Mouse (Mus musculus) ES-E14 (cell line): ENCODE data around the gene Ppm1h. TPM values are rescaled to one million over a fixed set of nuclear protein-coding genes. Genes with fewer than 3 reads are reported as not detected.

Experiments used
- DNase-seq: peaks from one replicate; pipeline ENCODE4 v3.0.0-alpha.2; 2013; ENCODE audit warnings: low read depth, low spot score
- H3K27ac ChIP-seq: 2 replicates; pipeline ENCODE4 v1.5.1; 2012; ENCODE audit warnings: low read depth, mild to moderate bottlenecking, low read length, moderate library complexity, mixed read lengths; ENCODE audit not compliant: poor library complexity, insufficient read depth, severe bottlenecking
- H3K36me3 ChIP-seq: 2 replicates; pipeline ENCODE4 v1.6.1; 2012; ENCODE audit warnings: mild to moderate bottlenecking, low read length, moderate library complexity, mixed read lengths; ENCODE audit not compliant: control insufficient read depth, poor library complexity, insufficient read depth, severe bottlenecking
- H3K4me1 ChIP-seq, 2 experiments: fragments of 150-350 bp in 1 of 2; sonication (generic) in 1 of 2; 2 replicates each; pipeline ENCODE4 v1.6.1; 2012; ENCODE audit warnings: low read length in 2 of 2, mild to moderate bottlenecking in 1 of 2, mixed read lengths in 1 of 2; ENCODE audit not compliant: control insufficient read depth in 2 of 2, insufficient read depth in 2 of 2, poor library complexity in 1 of 2
- H3K4me3 ChIP-seq, 2 experiments: fragments of 150-350 bp in 1 of 2; sonication (generic) in 1 of 2; 2 replicates each; pipeline ENCODE4 v1.5.1; 2012; ENCODE audit warnings: low read length in 2 of 2, low read depth in 1 of 2, mild to moderate bottlenecking in 1 of 2, mixed read lengths in 1 of 2; ENCODE audit not compliant: insufficient read depth in 1 of 2, poor library complexity in 1 of 2, severe bottlenecking in 1 of 2
- H3K9ac ChIP-seq: 2 replicates; pipeline ENCODE4 v1.6.1; 2012; ENCODE audit warnings: low read depth, mild to moderate bottlenecking, low read length, mixed read lengths; ENCODE audit not compliant: poor library complexity, insufficient read depth, severe bottlenecking
- H3K9me3 ChIP-seq: fragments of 150-350 bp; sonication (generic); 2 replicates; pipeline ENCODE4 v1.6.1; 2012; ENCODE audit warnings: low read depth, mild to moderate bottlenecking, low read length; ENCODE audit not compliant: control insufficient read depth, insufficient read depth
- CHD2 ChIP-seq: IDR thresholded peaks from 2 replicates; pipeline ENCODE4 v1.6.1; 2014; ENCODE audit warnings: mild to moderate bottlenecking, low read depth, low read length, inconsistent platforms
- HCFC1 ChIP-seq: IDR thresholded peaks from 2 replicates; pipeline ENCODE4 v1.6.1; 2012; ENCODE audit warnings: low read length, inconsistent platforms, borderline replicate concordance; ENCODE audit not compliant: insufficient read depth
- MAFK ChIP-seq: IDR thresholded peaks from 2 replicates; pipeline ENCODE4 v1.6.1; 2014; ENCODE audit warnings: mild to moderate bottlenecking, low read depth, low read length, inconsistent platforms; ENCODE audit not compliant: insufficient read depth
- ZC3H11A ChIP-seq: IDR thresholded peaks from 2 replicates; pipeline ENCODE4 v1.6.1; 2012; ENCODE audit warnings: low read depth, mild to moderate bottlenecking, inconsistent platforms, low read length, borderline replicate concordance
- ZNF384 ChIP-seq: IDR thresholded peaks from 2 replicates; pipeline ENCODE4 v1.6.1; 2012; ENCODE audit warnings: low read depth, low read length, inconsistent platforms
- in situ Hi-C, 2 experiments: fragments of 600-800 bp; cut with MboI; formaldehyde crosslinking; loops; one replicate each; pipeline ENCODE4 v1.15.1; 2025; ENCODE audit warnings: low sequenced_read_pairs in 2 of 2, inconsistent platforms in 1 of 2; ENCODE audit not compliant: unreplicated experiment in 2 of 2
- total RNA-seq: library from RNA; depleted of rRNA; stranded (reverse); fragments of 300-350 nt; gene quantifications from 2 replicates; pipeline ENCODE4 v1.2.3, GENCODE M21; 2012

Ppm1h gene
- total RNA-seq, 1 experiment = 4.5 TPM

GRCm38 (mm10) chr10:122716286-122716685 lies 37.7 kb downstream of the Ppm1h start:
- Histone ChIP-seq H3K36me3 (no peaks in the 10 kb centered on the region; the same call in 1 of the 2 replicates), H3K9me3 (no peaks in the 10 kb centered on the region), H3K4me1 (no peaks in the 10 kb centered on the region), H3K27ac (no peak overlapping the region), H3K9ac (no peak overlapping the region), H3K4me3 (no peak overlapping the region)
- no peak for DNase-seq
- TF ChIP-seq ZNF384 (no peak), HCFC1 (no peak), MAFK (no peak), CHD2 (no peak), ZC3H11A (no peak)
- in situ Hi-C loops = no loop called here

- TF ChIP-seq CHD2 (no peak), ZC3H11A (no peak), ZNF384 (no peak), MAFK (no peak), HCFC1 (no peak)
- Histone ChIP-seq H3K9ac (no peak overlapping the region), H3K9me3 (no peaks in the 10 kb centered on the region), H3K27ac (no peak overlapping the region), H3K4me3 (no peak overlapping the region), H3K36me3 (no peaks in the 10 kb centered on the region; the same call in 1 of the 2 replicates), H3K4me1 (no peaks in the 10 kb centered on the region)
- no peak for DNase-seq
- in situ Hi-C loops = no loop called here
Measured at GRCm38 (mm10) chr10:122716739-122717474, 38.3 kb downstream of the Ppm1h start.

- no peak for DNase-seq
- Histone ChIP-seq H3K4me1 (no peaks in the 10 kb centered on the region), H3K27ac (0 out of 2 replicates have a peak overlapping the region, but pooled peaks have one; percentile 4), H3K9ac (no peak overlapping the region), H3K9me3 (no peaks in the 10 kb centered on the region), H3K4me3 (no peak overlapping the region), H3K36me3 (no peaks in the 10 kb centered on the region; the same call in 1 of the 2 replicates)
- in situ Hi-C loops = no loop called here
- TF ChIP-seq ZC3H11A (no peak), CHD2 (no peak), HCFC1 (no peak), MAFK (no peak)
Measured at GRCm38 (mm10) chr10:122717754-122718415, 39.3 kb downstream of the Ppm1h start.

- in situ Hi-C loops = no loop called here
Measured at GRCm38 (mm10) chr10:122718951-122719350, 40.4 kb downstream of the Ppm1h start.

More at GRCm38 (mm10) chr10:122718951-122719350, 40.4 kb downstream of the Ppm1h start:
- Histone ChIP-seq H3K36me3 (no peaks in the 10 kb centered on the region; the same call in 1 of the 2 replicates), H3K9ac (no peak overlapping the region), H3K9me3 (no peaks in the 10 kb centered on the region), H3K4me3 (no peak overlapping the region), H3K27ac (no peak overlapping the region), H3K4me1 (no peaks in the 10 kb centered on the region)
- no peak for TF ChIP-seq ZC3H11A
- no peak for TF ChIP-seq ZNF384
- no peak for TF ChIP-seq HCFC1
- TF ChIP-seq MAFK = no peak
- no peak for TF ChIP-seq CHD2
- no peak for DNase-seq
